Mouse (Mus musculus): Measurements from ENCODE around the gene Ifitm10.

GRCm38 (mm10) chr7:142388740-142389139, 15.2 kb upstream of the Ifitm10 start:
- TF ChIP-seq POLR2A (IDR thresholded peaks at IDR 0.05; ENCODE audit: low read depth, low read length), result no peak
- TF ChIP-seq CTCF (IDR thresholded peaks at IDR 0.05; ENCODE audit: extremely low read depth, insufficient read depth, insufficient read length, insufficient replicate concordance), result no peak

Data from spleen, adult 2 months (tissue).